ENCODE assay signal across 8 mouse cellular contexts in the genomic region with DNA sequence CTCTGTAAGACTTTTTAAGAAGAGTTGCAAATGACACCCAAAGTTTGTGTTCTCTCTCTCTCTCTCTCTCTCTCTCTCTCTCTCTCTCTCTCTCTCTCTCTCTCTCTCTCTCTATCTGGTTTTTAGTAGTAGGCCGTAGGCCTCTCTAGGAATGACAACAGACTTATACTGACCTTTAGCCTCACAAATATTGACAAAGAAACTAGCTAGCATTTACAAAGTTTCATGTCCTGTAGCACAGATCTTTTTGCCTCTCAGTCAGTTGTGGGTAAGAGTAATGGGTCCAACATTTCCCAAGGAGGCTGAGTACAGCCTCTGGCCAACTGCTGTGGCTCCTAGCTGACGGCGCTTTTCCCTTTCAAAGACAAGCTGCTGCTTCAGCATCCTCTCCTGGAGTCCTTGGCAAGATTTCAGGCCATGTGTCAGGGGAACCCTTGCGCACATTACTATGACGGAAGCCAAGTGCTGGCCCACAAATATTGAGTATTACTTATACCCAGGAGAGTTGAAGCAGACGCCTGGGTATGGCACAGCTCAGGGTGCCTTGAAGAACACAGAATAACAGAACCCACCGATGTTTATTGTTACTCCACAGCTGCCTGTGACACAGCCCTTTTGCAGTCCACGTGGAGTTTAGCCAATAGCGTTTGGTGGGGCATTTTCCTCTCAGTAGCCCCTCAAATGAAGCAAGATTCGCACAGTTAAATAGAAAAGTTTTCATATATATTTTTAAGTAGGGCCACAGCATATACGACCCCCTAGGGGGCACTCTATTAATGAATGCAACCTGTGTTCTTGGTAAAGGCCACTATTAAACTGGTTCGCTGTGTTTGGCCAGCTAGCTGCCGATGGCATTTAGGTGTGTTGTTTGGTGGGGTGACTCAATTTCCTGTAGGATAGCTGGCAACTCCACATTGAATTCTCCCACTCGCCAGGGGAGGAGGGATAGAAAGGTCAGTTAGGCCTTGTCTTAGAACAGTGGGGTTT.
DNase-seq lines count a peak whose midpoint lies in the region; ATAC-seq and TF ChIP-seq lines count a peak whose summit lies in the region.
"Had no signal": no experiment of that assay in that cellular context is flagged by ENCODE, and none has a peak within 500 bp of the region (broad histone marks: within the 10 kb centered on the region; RNA-seq: fewer than 3 reads in every experiment).

No protein-coding gene starts in this region.

- H3K4me1 ChIP-seq in brown adipose tissue, adult 24 weeks (ENCODE audit: control insufficient read depth, insufficient read depth, insufficient read length, low read length) = 0 out of 2 replicates have a peak, but pooled peaks cover 3% of the 10 kb centered on the region
- H3K4me1 ChIP-seq in embryonic facial prominence, embryonic 13.5 days = peaks cover 38% of the 10 kb centered on the region
- peaks cover 20% of the 10 kb centered on the region for H3K4me1 ChIP-seq in liver, postnatal 0 days (ENCODE audit: insufficient read depth)

- 56% methylated on average over 14 of the region's 14 CpGs for WGBS in embryonic facial prominence, embryonic 13.5 days
- 69% methylated on average over 14 of the region's 14 CpGs for WGBS in liver, postnatal 0 days (ENCODE audit: insufficient replicate concordance)

- H3K9ac ChIP-seq in embryonic facial prominence, embryonic 13.5 days = no peak overlapping the region
- H3K9ac ChIP-seq in liver, postnatal 0 days (replicated peaks) = no peak overlapping the region

- H3K4me3 ChIP-seq in brown adipose tissue, adult 24 weeks (ENCODE audit: insufficient read depth, low read depth, low read length) = no peak overlapping the region
- H3K4me3 ChIP-seq in embryonic facial prominence, embryonic 13.5 days = no peak overlapping the region
- H3K4me3 ChIP-seq in liver, postnatal 0 days (ENCODE audit: low read depth, low read length) = no peak overlapping the region
- H3K4me3 ChIP-seq: left cerebral cortex, adult 2 months had no signal

- peak overlapping the region; percentile 19; the same call in 1 of the 2 replicates for H3K27ac ChIP-seq in brown adipose tissue, adult 24 weeks (replicated peaks; ENCODE audit: low read depth, low read length)
- H3K27ac ChIP-seq in embryonic facial prominence, embryonic 13.5 days = peak overlapping the region; percentile 17
- H3K27ac ChIP-seq in liver, postnatal 0 days (ENCODE audit: low read depth) = peak overlapping the region; percentile 86
- H3K27ac ChIP-seq: left cerebral cortex, adult 2 months had no signal

- no peaks in the 10 kb centered on the region for H3K36me3 ChIP-seq in embryonic facial prominence, embryonic 13.5 days
- H3K36me3 ChIP-seq in liver, postnatal 0 days (replicated peaks; ENCODE audit: insufficient read depth, low read length) = no peaks in the 10 kb centered on the region

- H3K4me2 ChIP-seq in embryonic facial prominence, embryonic 13.5 days = no peak overlapping the region
- no peak overlapping the region; the same call in 1 of the 2 replicates for H3K4me2 ChIP-seq in liver, postnatal 0 days (ENCODE audit: low read depth, low read length)

- H3K9me3 ChIP-seq in embryonic facial prominence, embryonic 13.5 days = no peaks in the 10 kb centered on the region
- no peaks in the 10 kb centered on the region for H3K9me3 ChIP-seq in liver, postnatal 0 days (ENCODE audit: low read length)

- no peak for ATAC-seq in embryonic facial prominence, embryonic 13.5 days (ENCODE audit: insufficient number of reproducible peaks, insufficient read depth, low FRiP score, low TSS enrichment, low read depth)
- ATAC-seq in liver, postnatal 0 days = peak; percentile 67

- no peaks in the 10 kb centered on the region for H3K27me3 ChIP-seq in embryonic facial prominence, embryonic 13.5 days
- H3K27me3 ChIP-seq in liver, postnatal 0 days (ENCODE audit: insufficient read depth, low read length) = 0 out of 2 replicates have a peak, but pooled peaks cover 2% of the 10 kb centered on the region

- TF ChIP-seq EP300 in liver, postnatal 0 days (IDR thresholded peaks at IDR 0.05; ENCODE audit: low read depth) = no peak

- peak; percentile 19 for DNase-seq in layer of hippocampus, adult 9-11 months
- DNase-seq in layer of hippocampus, postnatal 36 days = no peak
- DNase-seq in liver, postnatal 0 days = peak; percentile 29
- DNase-seq in spleen, postnatal 36 days (ENCODE audit: low spot score in 2 of 2) = no peak
- DNase-seq in embryo, embryonic 9.5 days (ENCODE audit: extremely low spot score) = no peak

- TF ChIP-seq CTCF in liver, postnatal 0 days (IDR thresholded peaks at IDR 0.05; ENCODE audit: low read depth) = peak; percentile 17; the same call in 1 of the 2 replicates

Comparison
In these comparisons a context has a peak if more than half of its experiments do, and no peak if none do; other contexts are left out.
1. DNase-seq: peak in layer of hippocampus, adult 9-11 months (single experiment) and liver, postnatal 0 days (single experiment); none in layer of hippocampus, postnatal 36 days (0 of 2), spleen, postnatal 36 days (0 of 2) and embryo, embryonic 9.5 days (single experiment).
2. H3K27ac ChIP-seq: peak in every context shown above with its lines; median percentile 86 in liver, postnatal 0 days; 19 in brown adipose tissue, adult 24 weeks; 17 in embryonic facial prominence, embryonic 13.5 days.